22 mouse cellular contexts compared by ENCODE assay signal in genomic region chr2:93634609-93635008, GRCm38 (mm10). TPM values are rescaled to one million over a fixed set of nuclear protein-coding genes. Genes with fewer than 3 reads are reported as not detected.
"Had no signal": no experiment of that assay in that cellular context is flagged by ENCODE, and none has a peak within 500 bp of the region (broad histone marks: within the 10 kb centered on the region; RNA-seq: fewer than 3 reads in every experiment).

No protein-coding gene starts in this region.

- DNase-seq: kidney, adult 8-10 months; kidney, postnatal 10 days; kidney, postnatal 36 days; layer of hippocampus, postnatal 36 days; liver, postnatal 0 days; lung, embryonic 14.5 days; right cerebral cortex, postnatal 14 days; right cerebral cortex, postnatal 4 days; thymus, adult 2 months; thymus, postnatal 14 days; thymus, postnatal 4 days had no signal

- H3K4me1 ChIP-seq: kidney, embryonic 15.5 days; midbrain, embryonic 15.5 days had no signal

- ATAC-seq: liver, postnatal 0 days; lung, postnatal 0 days; midbrain, embryonic 15.5 days had no signal

- H3K36me3 ChIP-seq: kidney, embryonic 15.5 days; midbrain, embryonic 12.5 days; midbrain, embryonic 15.5 days; neural tube, embryonic 13.5 days had no signal

- H3K27ac ChIP-seq: kidney, embryonic 15.5 days; left cerebral cortex, adult 2 months; liver, embryonic 14.5 days; macrophage; midbrain, embryonic 12.5 days; midbrain, embryonic 15.5 days; neural tube, embryonic 13.5 days; stomach, postnatal 0 days had no signal

- H3K9ac ChIP-seq: kidney, embryonic 15.5 days; liver, embryonic 14.5 days; liver, postnatal 0 days; lung, embryonic 14.5 days; midbrain, embryonic 12.5 days; midbrain, embryonic 15.5 days; neural tube, embryonic 13.5 days had no signal

- H3K9me3 ChIP-seq: kidney, embryonic 15.5 days; midbrain, embryonic 12.5 days; midbrain, embryonic 15.5 days; neural tube, embryonic 13.5 days had no signal

- H3K4me3 ChIP-seq: kidney, embryonic 15.5 days; left cerebral cortex, adult 2 months; midbrain, embryonic 12.5 days; midbrain, embryonic 15.5 days; neural tube, embryonic 13.5 days had no signal

- H3K4me2 ChIP-seq: kidney, embryonic 15.5 days; lung, embryonic 14.5 days; midbrain, embryonic 12.5 days; midbrain, embryonic 15.5 days; neural tube, embryonic 13.5 days had no signal

RNA-seq across cellular contexts. Expression of gene Alx4, which starts 7.6 kb away (rescaled TPM):
- polyA plus RNA-seq: liver, adult 2 months; liver, postnatal 0 days; lung, postnatal 0 days; macrophage; stomach, embryonic 14.5 days had no signal
